Mouse (Mus musculus): Measurements from ENCODE around the gene Lingo1. TPM values are rescaled to one million over a fixed set of nuclear protein-coding genes. Genes with fewer than 3 reads are reported as not detected.
A peak's percentile ranks its signal among the peaks of the same experiment; 100 is the strongest.

Lingo1 gene
- total and polyA plus RNA-seq, 3 experiments, result 0.55 to 4.1 (median 1.8) TPM

- DNase-seq, result no peak
Measured at GRCm38 (mm10) chr9:56605443-56605806, 190.8 kb downstream of the Lingo1 start.

DNA sequence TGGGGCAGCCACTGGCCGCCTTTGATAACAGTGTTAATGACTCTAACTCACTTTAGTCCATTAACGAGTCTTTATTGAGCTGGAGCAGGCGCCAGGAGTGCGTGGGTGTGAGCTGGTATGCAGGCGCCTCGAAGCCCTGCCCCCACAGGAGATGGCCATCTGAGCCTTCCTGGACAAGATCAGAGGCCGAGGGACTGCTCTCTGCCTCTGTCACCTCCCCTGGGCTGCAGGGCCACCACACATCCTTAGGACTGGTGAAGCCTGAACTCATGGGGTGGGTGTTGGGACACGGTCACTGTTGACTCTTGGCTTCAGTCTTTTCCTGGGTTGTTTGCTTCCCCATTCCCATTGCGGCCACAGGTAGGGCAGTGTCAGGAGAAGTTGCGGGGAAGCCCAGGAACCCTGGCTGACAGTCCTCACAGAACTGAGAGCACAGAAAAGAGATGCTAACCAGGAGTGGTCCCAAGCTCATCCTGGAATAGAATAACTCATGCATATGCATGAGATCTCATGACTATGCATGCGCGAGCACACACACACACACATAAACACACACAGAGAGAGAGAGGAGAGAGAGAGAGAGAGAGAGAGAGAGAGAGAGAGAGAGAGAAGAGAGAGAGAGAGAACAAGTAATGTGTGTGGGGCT, 191.3 kb downstream of the Lingo1 start:
- peak; percentile 11 for DNase-seq

- DNase-seq, result no peak
Measured at GRCm38 (mm10) chr9:56600655-56601054, 195.6 kb downstream of the Lingo1 start.

DNA sequence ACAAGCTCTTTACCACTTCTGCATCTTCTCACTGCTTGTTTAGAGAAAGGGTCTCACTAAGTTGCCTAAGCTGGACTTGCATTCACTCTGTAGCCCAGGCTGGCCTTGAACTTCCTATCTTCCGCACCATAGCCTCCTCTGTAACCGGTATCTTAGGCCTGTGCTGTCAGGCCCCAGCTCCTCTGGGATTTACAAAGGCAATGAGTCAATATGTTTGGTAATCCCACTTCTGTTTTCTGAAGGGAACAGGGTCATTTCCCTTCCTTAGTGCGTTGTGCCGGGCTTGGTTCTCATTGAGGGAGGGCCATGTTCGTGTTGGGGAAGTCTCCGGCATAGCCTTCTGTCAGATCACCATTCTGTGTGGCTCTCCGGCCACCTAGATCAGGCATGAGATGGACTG, 203.6 kb downstream of the Lingo1 start:
- DNase-seq, result no peak

DNA sequence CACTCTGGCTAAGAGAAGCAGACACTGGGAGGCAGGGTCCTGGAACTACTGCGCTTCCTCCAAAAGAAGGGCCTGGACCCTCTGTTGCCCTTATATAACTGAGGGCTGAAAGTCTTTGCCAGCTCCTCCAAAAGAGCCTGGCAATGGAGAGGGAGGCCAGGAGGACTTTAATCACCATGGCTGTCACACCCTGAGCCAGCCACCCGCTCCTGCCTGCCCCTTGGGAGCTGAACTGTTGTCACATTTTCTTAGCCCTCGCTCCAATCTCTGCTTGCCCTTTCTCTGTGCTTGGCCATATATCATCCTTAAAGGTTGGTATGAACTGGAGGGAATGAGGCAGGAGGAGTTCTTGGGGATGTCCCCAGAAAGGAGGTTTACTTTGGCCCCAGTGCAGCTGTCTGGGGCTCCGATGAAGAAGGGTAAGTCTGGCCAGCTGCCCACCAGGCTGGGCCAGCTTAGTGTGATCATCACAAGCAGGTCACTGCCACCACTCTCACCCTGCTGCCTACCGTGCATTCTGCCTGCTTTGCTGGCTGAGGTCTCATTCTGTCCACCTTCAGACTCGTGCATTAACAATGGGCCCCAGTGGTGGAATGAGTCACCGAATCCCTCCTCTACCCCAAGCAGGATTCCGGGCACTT, 204.9 kb downstream of the Lingo1 start:
- DNase-seq, result no peak

DNA sequence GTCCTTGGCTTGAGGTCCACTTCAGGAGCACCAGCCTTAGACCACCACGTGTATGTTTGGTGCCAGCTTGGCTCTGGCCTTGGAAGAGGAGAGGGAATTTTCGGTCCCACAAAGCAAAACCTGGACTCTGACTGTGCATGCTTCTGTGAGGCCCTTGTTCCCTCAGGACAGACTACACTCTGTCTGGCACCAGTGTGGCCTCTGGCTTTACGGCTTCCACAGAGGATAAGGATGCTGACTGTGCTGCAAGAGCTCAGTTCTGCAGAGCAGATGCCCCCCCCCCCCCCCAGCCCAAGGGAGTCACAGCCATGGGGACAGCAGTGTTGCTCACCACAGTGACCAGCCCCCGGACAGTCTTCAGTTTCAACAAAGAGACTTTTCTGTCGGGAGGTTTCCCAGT, 206.5 kb downstream of the Lingo1 start:
- DNase-seq, result no peak

GRCm38 (mm10) chr9:56584043-56584424, 212.2 kb downstream of the Lingo1 start:
- no peak for DNase-seq

GRCm38 (mm10) chr9:56583139-56584042, 212.9 kb downstream of the Lingo1 start:
- no peak for DNase-seq

- no peak for DNase-seq
Measured at GRCm38 (mm10) chr9:56582628-56583027, 213.6 kb downstream of the Lingo1 start.

GRCm38 (mm10) chr9:56581700-56582099, 214.6 kb downstream of the Lingo1 start:
- no peak for DNase-seq

DNA sequence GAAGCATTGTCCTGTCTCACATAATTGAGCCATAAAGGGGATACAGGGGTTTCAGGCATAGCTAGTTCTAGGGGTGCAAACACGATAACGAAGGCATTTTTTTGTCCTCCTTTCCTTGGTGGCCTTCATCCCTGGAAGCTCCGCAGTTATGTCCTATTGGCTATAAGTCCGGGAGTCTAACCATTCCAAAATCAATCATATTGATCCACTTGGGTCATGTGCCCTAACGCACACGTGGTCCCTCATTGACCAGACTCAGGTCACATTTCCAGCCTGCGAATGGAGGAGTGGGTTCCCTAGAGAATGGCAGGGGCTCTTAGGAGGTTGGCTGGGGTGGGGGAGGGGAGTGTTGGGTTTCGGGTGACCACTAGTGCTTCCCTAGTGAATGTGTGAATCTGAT, 215.3 kb downstream of the Lingo1 start:
- no peak for DNase-seq

DNA sequence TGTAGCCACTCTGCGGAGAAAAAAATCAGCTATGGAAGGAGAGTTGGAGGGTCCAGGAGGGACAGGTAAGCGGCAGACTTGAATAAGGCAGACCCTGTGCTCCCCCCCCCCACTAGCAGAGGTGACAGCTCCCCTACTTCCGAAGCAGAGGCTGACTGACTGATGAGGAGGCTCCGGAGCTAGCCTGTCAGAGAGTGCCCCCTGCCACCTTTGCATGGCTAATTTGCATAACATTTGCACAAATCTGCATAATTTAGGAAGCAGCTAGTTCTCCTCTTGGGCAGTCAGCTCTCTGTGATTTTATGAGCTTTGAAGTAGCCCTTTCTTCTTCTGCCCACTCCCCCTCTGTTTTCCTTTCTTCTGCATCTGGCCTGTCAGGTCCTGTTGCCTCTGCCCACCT, 216.2 kb downstream of the Lingo1 start:
- DNase-seq, result no peak

- DNase-seq, result no peak
Measured at GRCm38 (mm10) chr9:56577405-56577804, 218.9 kb downstream of the Lingo1 start.

DNA sequence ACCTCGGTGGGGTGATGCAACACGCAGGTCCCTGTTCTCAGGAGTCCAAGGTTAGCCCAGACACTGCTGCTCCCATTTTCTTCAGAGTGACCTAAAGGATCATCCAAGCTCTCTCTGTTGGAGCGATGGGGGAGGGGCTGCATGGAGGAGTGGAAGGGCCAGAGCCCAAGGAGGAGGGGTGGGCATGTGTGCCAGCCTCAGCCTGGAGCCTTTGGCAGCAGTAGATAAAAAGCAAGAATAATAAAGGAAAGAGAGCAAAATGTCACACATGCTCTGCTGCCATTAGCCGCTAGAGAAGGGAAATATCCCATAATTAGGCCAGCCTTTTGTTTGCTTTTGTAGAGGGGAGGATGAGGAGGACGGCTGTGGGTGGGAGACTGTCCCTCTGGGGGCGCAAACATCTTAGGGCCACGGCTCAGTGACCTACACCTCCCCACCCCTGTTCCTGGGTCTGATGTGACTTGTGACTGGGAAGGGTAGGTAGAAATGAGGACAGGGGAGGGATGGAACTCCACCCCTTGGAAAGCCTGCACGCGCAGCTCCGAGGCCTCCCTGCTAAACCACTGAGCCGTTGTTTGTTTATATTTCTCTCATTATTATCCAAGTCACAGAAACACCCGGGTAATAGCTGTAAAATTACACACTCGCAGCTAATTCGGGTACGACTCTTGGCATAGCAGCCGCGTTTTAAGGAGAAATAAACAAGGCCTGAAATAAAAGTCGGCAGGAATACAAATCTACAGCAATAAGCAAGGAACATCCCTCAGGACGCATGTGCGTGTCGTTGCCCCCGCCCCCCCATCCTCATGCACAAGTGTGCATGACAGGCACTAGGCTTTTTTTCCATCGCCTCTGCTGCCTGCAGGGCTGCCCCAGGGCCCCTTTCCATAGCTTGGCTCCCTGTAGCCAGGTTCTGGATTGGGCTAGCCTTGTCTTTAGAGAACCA, 223.5 kb downstream of the Lingo1 start:
- DNase-seq, result no peak

Other genes starting within 250 kb of the Lingo1 start
- gene Odf3l1, start 68.2 kb upstream of the Lingo1 start, total RNA-seq (2021), result 1 to 10 TPM; 1.5 to 1.7 TPM
- 7.4 and 7.6 TPM in 2 replicates for gene Odf3l1, start 68.2 kb upstream of the Lingo1 start, polyA plus RNA-seq (2012; rRNA removed)
- gene Cspg4, start 68.6 kb upstream of the Lingo1 start, total RNA-seq (2021), result 10 to 100 TPM in 1 of 2 experiments, 1 to 10 TPM in 1; 7.8 to 11.8 TPM
- gene Cspg4, start 68.6 kb upstream of the Lingo1 start, polyA plus RNA-seq (2012; rRNA removed), result 17.9 and 19.0 TPM in 2 replicates
- 10 to 100 TPM; 18.4 to 33.8 TPM for gene Snx33, start 131.9 kb upstream of the Lingo1 start, total RNA-seq (2021)
- 13.0 and 15.0 TPM in 2 replicates for gene Snx33, start 131.9 kb upstream of the Lingo1 start, polyA plus RNA-seq (2012; rRNA removed)
- 100 to 1,000 TPM in 1 of 2 experiments, 10 to 100 TPM in 1; 68.3 to 104 TPM for gene Imp3, start 141.0 kb upstream of the Lingo1 start, total RNA-seq (2021)
- 445 and 458 TPM in 2 replicates for gene Imp3, start 141.0 kb upstream of the Lingo1 start, polyA plus RNA-seq (2012; rRNA removed)
- 10 to 100 TPM; 12.0 to 14.3 TPM for gene Snupn, start 154.4 kb upstream of the Lingo1 start, total RNA-seq (2021)
- 4.0 and 5.8 TPM in 2 replicates for gene Snupn, start 154.4 kb upstream of the Lingo1 start, polyA plus RNA-seq (2012; rRNA removed)
- 10 to 100 TPM; 37.2 to 47.6 TPM for gene Ptpn9, start 198.5 kb upstream of the Lingo1 start, total RNA-seq (2021)
- gene Ptpn9, start 198.5 kb upstream of the Lingo1 start, polyA plus RNA-seq (2012; rRNA removed), result 134 and 145 TPM in 2 replicates